Mouse (Mus musculus) embryonic fibroblast, embryonic 13.5 days (primary cell): ENCODE measurements around the gene T2. TPM values are rescaled to one million over a fixed set of nuclear protein-coding genes. Genes with fewer than 3 reads are reported as not detected.

Source experiments
- H3K27ac ChIP-seq: 2 replicates; pipeline ENCODE4 v1.5.1; 2012; ENCODE audit warnings: low read length, control low read depth, inconsistent platforms; ENCODE audit not compliant: insufficient read depth
- H3K4me1 ChIP-seq: 2 replicates; pipeline ENCODE4 v1.6.1; 2011; ENCODE audit warnings: low read length; ENCODE audit not compliant: control insufficient read depth, insufficient read depth
- H3K4me3 ChIP-seq: 2 replicates; pipeline ENCODE4 v1.5.1; 2011; ENCODE audit warnings: mild to moderate bottlenecking, control low read depth, low read length; ENCODE audit not compliant: insufficient read depth
- CTCF ChIP-seq: IDR thresholded peaks from 2 replicates; pipeline ENCODE4 v1.5.1; 2011; ENCODE audit warnings: mild to moderate bottlenecking, control low read depth, low read length, moderate library complexity, borderline replicate concordance; ENCODE audit not compliant: insufficient read depth
- POLR2A ChIP-seq: IDR thresholded peaks from 2 replicates; pipeline ENCODE4 v1.6.1; 2011; ENCODE audit warnings: low read depth, mild to moderate bottlenecking, control low read depth, low read length, moderate library complexity
- polyA plus RNA-seq: library from polyadenylated mRNA; stranded (reverse); fragments of >200 nt; gene quantifications from 2 replicates; pipeline ENCODE4 v1.2.4, GENCODE M21; 2011; ENCODE audit warnings: low read depth; ENCODE audit not compliant: missing spikeins, insufficient read length

Gene T2
- polyA plus RNA-seq, 1 experiment, result not detected

GRCm38 (mm10) chr17:8361281-8362103 is 5.7 kb downstream of the T2 start:
- no peak overlapping the region for H3K27ac ChIP-seq

GRCm38 (mm10) chr17:8367514-8368480 is 12.0 kb downstream of the T2 start:
- no peak overlapping the region for H3K27ac ChIP-seq
- no peak overlapping the region for H3K4me3 ChIP-seq
- TF ChIP-seq CTCF (no peak), POLR2A (no peak)
- no peaks in the 10 kb centered on the region for H3K4me1 ChIP-seq

More at GRCm38 (mm10) chr17:8361281-8362103, 5.7 kb downstream of the T2 start:
- no peak for TF ChIP-seq POLR2A
- Histone ChIP-seq H3K4me1 (no peaks in the 10 kb centered on the region), H3K4me3 (no peak overlapping the region)

- H3K4me1 ChIP-seq, result no peaks in the 10 kb centered on the region
- H3K27ac ChIP-seq, result no peak overlapping the region
- TF ChIP-seq POLR2A, result no peak
- TF ChIP-seq CTCF, result no peak
- H3K4me3 ChIP-seq, result no peak overlapping the region
Observed at GRCm38 (mm10) chr17:8368570-8368969, 12.8 kb downstream of the T2 start.

DNA sequence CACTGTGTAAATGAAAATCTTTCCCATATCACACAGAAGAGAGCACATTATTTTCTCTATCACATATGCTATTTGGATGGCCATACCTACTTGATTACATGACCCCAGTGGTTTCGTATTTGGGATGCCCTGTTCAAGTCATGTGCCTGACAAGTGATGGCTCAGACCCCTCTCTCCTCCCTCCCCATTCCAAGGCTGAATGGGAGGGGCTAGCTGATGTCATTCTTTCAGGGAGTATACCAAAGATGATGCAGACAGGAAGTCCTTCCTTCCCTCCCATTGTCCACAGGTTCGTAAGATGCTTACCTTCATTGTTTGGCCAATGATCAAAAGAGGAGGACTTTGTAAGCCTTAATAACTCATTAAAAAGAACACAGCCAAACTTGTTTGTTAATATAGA is 13.4 kb downstream of the T2 start:
- Histone ChIP-seq H3K4me3 (no peak overlapping the region), H3K4me1 (no peaks in the 10 kb centered on the region), H3K27ac (no peak overlapping the region)
- no peak for TF ChIP-seq POLR2A

GRCm38 (mm10) chr17:8370634-8371229 is 14.9 kb downstream of the T2 start:
- TF ChIP-seq POLR2A (no peak), CTCF (no peak)
- H3K27ac ChIP-seq, result no peak overlapping the region

GRCm38 (mm10) chr17:8371834-8372233 is 16.0 kb downstream of the T2 start:
- peak overlapping the region; percentile 8; the same call in 1 of the 2 replicates for H3K4me3 ChIP-seq
- H3K4me1 ChIP-seq, result no peaks in the 10 kb centered on the region
- peak; percentile 56; the same call in 1 of the 2 replicates for TF ChIP-seq POLR2A
- TF ChIP-seq CTCF, result no peak
- H3K27ac ChIP-seq, result no peak overlapping the region

More at GRCm38 (mm10) chr17:8370634-8371229, 14.9 kb downstream of the T2 start:
- no peaks in the 10 kb centered on the region for H3K4me1 ChIP-seq
- H3K4me3 ChIP-seq, result no peak overlapping the region

DNA sequence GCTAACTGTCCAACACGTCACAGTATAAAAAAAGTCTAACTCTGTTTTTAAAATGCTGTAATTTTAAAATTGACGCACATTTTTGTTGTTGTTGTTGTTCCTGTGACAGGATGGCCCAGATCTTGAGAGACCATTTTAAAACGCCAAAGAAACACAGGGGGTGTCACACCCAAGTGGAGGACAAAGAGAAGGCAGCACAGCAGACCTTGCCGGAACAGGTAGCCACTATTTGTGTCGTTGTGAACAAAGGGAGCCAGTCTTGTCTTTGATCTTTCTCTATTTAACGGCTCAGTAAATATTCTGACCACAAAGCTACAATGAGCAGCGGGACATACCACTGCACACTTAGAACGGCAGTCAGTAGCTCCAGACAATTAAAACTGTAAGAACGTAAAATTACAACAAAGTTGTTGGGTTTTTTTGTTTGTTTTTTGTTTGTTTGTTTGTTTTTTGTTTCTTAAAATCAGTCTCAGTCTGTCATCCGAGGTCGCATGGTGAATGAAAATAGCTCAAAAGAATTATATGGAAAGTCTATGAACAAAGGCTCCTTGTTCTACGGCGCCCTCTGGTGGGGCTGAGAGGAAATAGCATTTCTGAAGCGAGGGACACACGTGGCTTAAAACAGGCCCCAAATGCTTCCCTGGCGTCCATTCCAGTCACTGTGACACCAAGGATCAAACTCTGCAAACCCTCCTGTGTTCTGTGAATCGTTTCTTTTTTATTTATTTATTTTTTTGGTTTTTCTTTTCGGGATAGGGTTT is 16.7 kb downstream of the T2 start:
- H3K4me1 ChIP-seq, result no peaks in the 10 kb centered on the region

DNA sequence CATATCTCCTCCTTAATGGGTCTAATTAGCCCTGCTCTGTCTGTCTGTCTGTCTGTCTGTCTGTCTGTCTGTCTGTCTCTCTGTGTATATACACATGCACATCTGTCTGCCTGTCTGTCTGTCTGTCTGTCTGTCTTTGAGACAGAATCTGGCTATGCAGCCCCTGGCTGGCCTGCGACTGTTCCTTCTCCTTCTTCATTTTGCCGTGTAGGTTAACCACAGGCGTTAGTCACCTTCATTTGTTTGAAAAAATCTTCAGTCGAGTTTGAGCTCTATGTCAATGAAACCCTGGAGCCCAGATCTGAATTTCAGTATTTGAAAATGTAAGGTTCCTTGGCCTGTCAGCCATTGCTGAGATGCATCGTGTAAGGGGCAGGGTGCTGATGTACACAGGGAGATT is 21.5 kb downstream of the T2 start:
- Histone ChIP-seq H3K4me3 (no peak overlapping the region), H3K4me1 (no peaks in the 10 kb centered on the region), H3K27ac (no peak overlapping the region)
- TF ChIP-seq POLR2A (no peak), CTCF (no peak)

More for the DNA sequence above, 16.7 kb downstream of the T2 start:
- no peak for TF ChIP-seq POLR2A
- TF ChIP-seq CTCF, result peak; percentile 55; the same call in 1 of the 2 replicates
- peak overlapping the region; percentile 8; the same call in 1 of the 2 replicates for H3K4me3 ChIP-seq
- H3K27ac ChIP-seq, result no peak overlapping the region

GRCm38 (mm10) chr17:8385441-8385840 is 29.6 kb downstream of the T2 start:
- TF ChIP-seq CTCF (no peak), POLR2A (no peak)
- Histone ChIP-seq H3K4me3 (no peak overlapping the region), H3K4me1 (no peaks in the 10 kb centered on the region), H3K27ac (no peak overlapping the region)
